Mouse (Mus musculus) MN1 (cell line): ENCODE data around the gene Mtch1.
A peak's percentile ranks its signal among the peaks of the same experiment; 100 is the strongest.
"Not testable (repeated sequence)": the region's sequence is repeated elsewhere in the genome, so short reads cannot be mapped to it uniquely, and the experiment has no call there.

Experiments
- DNase-seq: peaks from one replicate; pipeline ENCODE4 v3.0.0-alpha.2; 2016; ENCODE audit warnings: low spot score

The Mtch1 gene

GRCm38 (mm10) chr17:29361982-29362691 lies 14.4 kb upstream of the Mtch1 start:
- no peak for DNase-seq

- DNase-seq = no peak
These were observed 13.1 kb upstream of the Mtch1 start, which contains the start of gene Fgd2 for GRCm38 (mm10) chr17:29360761-29361221. TSS of gene Fgd2 (plus strand) at chr17:29360914.

GRCm38 (mm10) chr17:29358928-29359327 lies 11.2 kb upstream of the Mtch1 start:
- DNase-seq = no peak

- no peak for DNase-seq
These were observed 9.1 kb upstream of the Mtch1 start for GRCm38 (mm10) chr17:29356882-29357281.

GRCm38 (mm10) chr17:29356479-29356856 lies 8.7 kb upstream of the Mtch1 start:
- DNase-seq = peak; percentile 91

- peak; percentile 85 for DNase-seq
These were observed 8.2 kb upstream of the Mtch1 start for GRCm38 (mm10) chr17:29355841-29356478.

- peak; percentile 65 for DNase-seq
These were observed 7.7 kb upstream of the Mtch1 start for GRCm38 (mm10) chr17:29355461-29355840.

- DNase-seq = not testable (repeated sequence)
These were observed 3.3 kb upstream of the Mtch1 start for GRCm38 (mm10) chr17:29351056-29351455.

GRCm38 (mm10) chr17:29348996-29349395 lies 1.3 kb upstream of the Mtch1 start:
- DNase-seq = no peak

- DNase-seq = no peak
These were observed 549 bp downstream of the Mtch1 start for GRCm38 (mm10) chr17:29347126-29347644.

GRCm38 (mm10) chr17:29346496-29347125 lies 1.1 kb downstream of the Mtch1 start:
- DNase-seq = peak; percentile 32

GRCm38 (mm10) chr17:29345272-29345671 lies 2.5 kb downstream of the Mtch1 start:
- DNase-seq = no peak

- DNase-seq = no peak
These were observed 4.5 kb downstream of the Mtch1 start for GRCm38 (mm10) chr17:29343241-29343640.

GRCm38 (mm10) chr17:29342010-29342910 lies 5.5 kb downstream of the Mtch1 start:
- peak; percentile 83 for DNase-seq

GRCm38 (mm10) chr17:29341591-29342003 lies 6.1 kb downstream of the Mtch1 start:
- DNase-seq = peak; percentile 81

- DNase-seq = no peak
These were observed 7.1 kb downstream of the Mtch1 start for GRCm38 (mm10) chr17:29340406-29341261.

- DNase-seq = no peak
These were observed 8.5 kb downstream of the Mtch1 start for GRCm38 (mm10) chr17:29339170-29339768.

GRCm38 (mm10) chr17:29337979-29338823 lies 9.5 kb downstream of the Mtch1 start:
- DNase-seq = no peak

GRCm38 (mm10) chr17:29336266-29336990 lies 11.3 kb downstream of the Mtch1 start:
- DNase-seq = no peak
